Comparison of ENCODE assay signal across 19 mouse cellular contexts in the genomic region with DNA sequence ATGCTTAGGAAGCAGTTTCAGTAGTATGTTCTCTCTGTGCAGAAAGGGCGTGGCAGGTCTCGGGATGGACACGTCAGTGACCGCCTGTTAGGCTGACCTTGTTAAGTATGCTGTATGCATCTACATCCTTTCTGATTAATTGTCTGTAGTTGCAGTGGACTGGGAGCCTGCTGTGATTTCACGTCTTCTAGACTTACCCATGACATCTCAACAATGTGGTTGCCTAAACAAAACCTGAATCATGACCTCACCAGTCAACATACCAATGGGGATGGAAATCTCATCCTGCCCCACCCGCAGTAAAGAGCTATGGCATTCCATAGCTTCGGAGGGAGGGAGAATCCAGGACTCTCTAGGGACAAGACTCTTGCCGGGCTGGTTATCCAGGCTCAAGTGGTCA. TPM values are rescaled to one million over a fixed set of nuclear protein-coding genes. Genes with fewer than 3 reads are reported as not detected.
DNase-seq lines count a peak whose midpoint lies in the region; ATAC-seq and TF ChIP-seq lines count a peak whose summit lies in the region.
"Had no signal": no experiment of that assay in that cellular context is flagged by ENCODE, and none has a peak within 500 bp of the region (broad histone marks: within the 10 kb centered on the region; RNA-seq: fewer than 3 reads in every experiment).

No protein-coding gene starts in this region.

- H3K27me3 ChIP-seq in hindbrain, embryonic 11.5 days (ENCODE audit: control insufficient read depth, insufficient read depth, low read length): no peaks in the 10 kb centered on the region
- H3K27me3 ChIP-seq in hindbrain, embryonic 14.5 days (ENCODE audit: control insufficient read depth, insufficient read depth, low read length): no peaks in the 10 kb centered on the region
- no peaks in the 10 kb centered on the region for H3K27me3 ChIP-seq in C2C12 (ENCODE audit: control insufficient read depth, insufficient read depth, insufficient read length)
- H3K27me3 ChIP-seq in limb, embryonic 10.5 days (ENCODE audit: low read depth, poor library complexity, severe bottlenecking): no peaks in the 10 kb centered on the region
- H3K27me3 ChIP-seq: forebrain, embryonic 13.5 days; heart, embryonic 15.5 days had no signal

- peaks cover 5% of the 10 kb centered on the region; the same call in 1 of the 2 replicates for H3K4me1 ChIP-seq in hindbrain, embryonic 11.5 days (replicated peaks; ENCODE audit: control insufficient read depth, insufficient read depth, low read length)
- peaks cover 5% of the 10 kb centered on the region for H3K4me1 ChIP-seq in hindbrain, embryonic 14.5 days (replicated peaks; ENCODE audit: control insufficient read depth, insufficient read depth, low read length)
- peaks cover 40% of the 10 kb centered on the region for H3K4me1 ChIP-seq in limb, embryonic 10.5 days

- no peak overlapping the region for H3ac ChIP-seq in C2C12 (ENCODE audit: control insufficient read depth, insufficient read length, low read depth)

- no peaks in the 10 kb centered on the region for H3K36me3 ChIP-seq in hindbrain, embryonic 11.5 days (ENCODE audit: control insufficient read depth, insufficient read depth, low read length)
- no peaks in the 10 kb centered on the region for H3K36me3 ChIP-seq in hindbrain, embryonic 14.5 days (replicated peaks; ENCODE audit: control insufficient read depth, insufficient read depth)
- H3K36me3 ChIP-seq in C2C12 (ENCODE audit: control insufficient read depth, insufficient read depth): peaks cover 4% of the 10 kb centered on the region
- no peaks in the 10 kb centered on the region for H3K36me3 ChIP-seq in limb, embryonic 10.5 days
- H3K36me3 ChIP-seq: heart, embryonic 15.5 days had no signal

- DNase-seq in hindbrain, embryonic 11.5 days (ENCODE audit: low spot score): no peak
- DNase-seq in hindbrain, embryonic 14.5 days (ENCODE audit: low spot score): no peak
- DNase-seq in MN1 (ENCODE audit: low spot score): peak; percentile 14
- DNase-seq in mesoderm, embryonic 11.5 days (ENCODE audit: low read depth, low spot score): peak; percentile 48
- DNase-seq in limb, embryonic 10.5 days (ENCODE audit: low spot score): no peak
- no peak for DNase-seq in right cerebral cortex, adult 18-20 months
- DNase-seq: cerebellum, adult 9-10 months; embryo, embryonic 11 days; kidney, adult 9 months; kidney, postnatal 4 days; liver; liver, postnatal 0 days; midbrain, embryonic 14.5 days; thymus, postnatal 25 days had no signal

- TF ChIP-seq CTCF in C2C12 (IDR thresholded peaks at IDR 0.05; ENCODE audit: control insufficient read depth, insufficient read depth, insufficient read length): no peak

- no peak overlapping the region for H3K27ac ChIP-seq in hindbrain, embryonic 11.5 days (ENCODE audit: low read depth, low read length)
- H3K27ac ChIP-seq in hindbrain, embryonic 14.5 days: no peak overlapping the region
- H3K27ac ChIP-seq in limb, embryonic 10.5 days: no peak overlapping the region
- H3K27ac ChIP-seq: forebrain, embryonic 13.5 days; heart, embryonic 15.5 days; macrophage had no signal

- no peaks in the 10 kb centered on the region for H3K9me3 ChIP-seq in hindbrain, embryonic 11.5 days (ENCODE audit: control insufficient read depth, low read length)
- no peaks in the 10 kb centered on the region for H3K9me3 ChIP-seq in hindbrain, embryonic 14.5 days (ENCODE audit: control insufficient read depth, low read length)
- no peaks in the 10 kb centered on the region for H3K9me3 ChIP-seq in limb, embryonic 10.5 days (replicated peaks)
- H3K9me3 ChIP-seq: forebrain, embryonic 13.5 days; heart, embryonic 15.5 days had no signal

- 0 out of 2 replicates have a peak, but pooled peaks have one; percentile 11 for ATAC-seq in hindbrain, embryonic 11.5 days (ENCODE audit: low FRiP score)
- no peak for ATAC-seq in hindbrain, embryonic 14.5 days (ENCODE audit: low FRiP score)
- ATAC-seq: forebrain, embryonic 13.5 days; hindbrain, embryonic 16.5 days; liver, postnatal 0 days had no signal

- no peak overlapping the region for H3K4me3 ChIP-seq in hindbrain, embryonic 11.5 days (ENCODE audit: low read depth, low read length)
- no peak overlapping the region for H3K4me3 ChIP-seq in hindbrain, embryonic 14.5 days (replicated peaks; ENCODE audit: low read length)
- H3K4me3 ChIP-seq in C2C12 (ENCODE audit: insufficient read depth, poor library complexity, severe bottlenecking): no peak overlapping the region
- no peak overlapping the region for H3K4me3 ChIP-seq in limb, embryonic 10.5 days
- H3K4me3 ChIP-seq: forebrain, embryonic 13.5 days; heart, embryonic 15.5 days had no signal

- H3K9ac ChIP-seq in hindbrain, embryonic 11.5 days (ENCODE audit: low read depth, low read length): no peak overlapping the region
- H3K9ac ChIP-seq in hindbrain, embryonic 14.5 days: no peak overlapping the region
- H3K9ac ChIP-seq: forebrain, embryonic 13.5 days; heart, embryonic 15.5 days; liver, postnatal 0 days had no signal

- 50% methylated on average over 8 of the region's 8 CpGs for WGBS in hindbrain, embryonic 11.5 days
- 35% methylated on average over 8 of the region's 8 CpGs for WGBS in hindbrain, embryonic 14.5 days
- WGBS in limb, embryonic 10.5 days: 84% methylated on average over 8 of the region's 8 CpGs

- no peak overlapping the region for H3K4me2 ChIP-seq in hindbrain, embryonic 11.5 days (replicated peaks; ENCODE audit: low read depth, low read length)
- H3K4me2 ChIP-seq in hindbrain, embryonic 14.5 days (replicated peaks): no peak overlapping the region
- H3K4me2 ChIP-seq: forebrain, embryonic 13.5 days; heart, embryonic 15.5 days had no signal

- H3K79me2 ChIP-seq in C2C12 (ENCODE audit: control insufficient read depth, insufficient read depth): peaks cover 99% of the 10 kb centered on the region

- H3K79me3 ChIP-seq in C2C12 (ENCODE audit: low read depth): peaks cover 85% of the 10 kb centered on the region

TF ChIP-seq in C2C12, 6 proteins besides CTCF, POLR2A, EP300 and RAD21:
- no peak for TF ChIP-seq FOSL1 (IDR thresholded peaks at IDR 0.05; ENCODE audit: insufficient read depth, low read length, poor library complexity, severe bottlenecking)
- TF ChIP-seq MYOG (IDR thresholded peaks at IDR 0.05; ENCODE audit: control insufficient read depth, extremely low read depth, insufficient read length): no peak
- peak; percentile 30 for TF ChIP-seq MYOD1 (IDR thresholded peaks at IDR 0.05; ENCODE audit: control insufficient read depth, insufficient read length, low read depth)
- no peak for TF ChIP-seq USF1 (IDR thresholded peaks at IDR 0.05; ENCODE audit: low read depth)
- peak; percentile 47 for TF ChIP-seq CEBPB (IDR thresholded peaks at IDR 0.05; ENCODE audit: low read depth)
- peak; percentile 39 for TF ChIP-seq MAX (IDR thresholded peaks at IDR 0.05)

RNA-seq across cellular contexts. Expression of a gene that starts 5.0 kb away (rescaled TPM):
- 20.7 and 22.5 TPM in 2 replicates for polyA plus RNA-seq in hindbrain, embryonic 11.5 days (2014; fragmentation: Nextera tagmentation; extraction: Ambion mirVana)
- polyA plus RNA-seq in hindbrain, embryonic 14.5 days (2014; fragmentation: Nextera tagmentation; extraction: Ambion mirVana): 9.4 and 10.8 TPM in 2 replicates
- polyA plus RNA-seq in C2C12 (2012; fragmentation: generic; extraction: Trizol): 57.5 TPM
- polyA plus RNA-seq in limb, embryonic 10.5 days (2016; fragmentation: Nextera tagmentation; extraction: Ambion mirVana): 18.4 and 19.4 TPM in 2 replicates

Comparison
In these comparisons a context has a peak if more than half of its experiments do, and no peak if none do; other contexts are left out.
1. DNase-seq: peak in MN1 (single experiment) and mesoderm, embryonic 11.5 days (single experiment); none in hindbrain, embryonic 11.5 days (single experiment), hindbrain, embryonic 14.5 days (single experiment), limb, embryonic 10.5 days (single experiment) and right cerebral cortex, adult 18-20 months (single experiment).